Mouse (Mus musculus) limb, embryonic 11.5 days (tissue): ENCODE measurements at regions not wholly inside any gene's neighbourhood (a gene's known extent, or its start where the extent isn't known, plus 50 kb on each side); places are given as distances from the start of the nearest gene placed in this dataset.

Experiments
- ATAC-seq: fragments of 200-750 bp; cut with Nextera tagmentation; 2 replicates; pipeline ENCODE4 v1.8.0; 2017; ENCODE audit warnings: low read depth; ENCODE audit not compliant: insufficient number of reproducible peaks, low FRiP score, low TSS enrichment
- DNase-seq: peaks from one replicate; pipeline ENCODE4 v3.0.0-alpha.2; 2015; ENCODE audit warnings: low spot score
- H3K27ac ChIP-seq: fragments of 300-500 bp; sonication (generic); replicated peaks from 2 replicates; pipeline ENCODE4 v1.5.1; 2014; ENCODE audit warnings: low read depth, mild to moderate bottlenecking, low read length
- H3K27me3 ChIP-seq: fragments of 300-500 bp; sonication (generic); 2 replicates; pipeline ENCODE4 v1.6.1; 2014; ENCODE audit warnings: mild to moderate bottlenecking, low read length, mixed read lengths; ENCODE audit not compliant: control insufficient read depth, insufficient read depth
- H3K36me3 ChIP-seq: fragments of 300-500 bp; sonication (generic); 2 replicates; pipeline ENCODE4 v1.6.1; 2014; ENCODE audit warnings: mild to moderate bottlenecking, low read length, moderate library complexity, mixed read lengths; ENCODE audit not compliant: control insufficient read depth, insufficient read depth
- H3K4me1 ChIP-seq: fragments of 300-500 bp; sonication (generic); 2 replicates; pipeline ENCODE4 v1.6.1; 2014; ENCODE audit warnings: low read length, mixed read lengths; ENCODE audit not compliant: control insufficient read depth, insufficient read depth
- H3K4me2 ChIP-seq: fragments of 300-500 bp; sonication (generic); 2 replicates; pipeline ENCODE4 v1.6.1; 2014; ENCODE audit warnings: low read depth, mild to moderate bottlenecking, moderate library complexity; ENCODE audit not compliant: severe bottlenecking
- H3K4me3 ChIP-seq: fragments of 300-500 bp; sonication (generic); 2 replicates; pipeline ENCODE4 v1.5.1; 2014; ENCODE audit warnings: low read depth, low read length
- H3K9ac ChIP-seq: fragments of 300-500 bp; sonication (generic); 2 replicates; pipeline ENCODE4 v1.6.1; 2014; ENCODE audit warnings: mild to moderate bottlenecking, low read length
- H3K9me3 ChIP-seq: fragments of 300-500 bp; sonication (generic); 2 replicates; pipeline ENCODE4 v1.6.1; 2016; ENCODE audit warnings: low read length; ENCODE audit not compliant: control insufficient read depth
- WGBS: fragments of 180-500 bp; shearing (Covaris S2); extraction: QIAGEN DNeasy Blood & Tissue Kit; methylation state at CpG from one replicate; pipeline ENCODE4 v1.1.7; 2014; 5-methylcytosine and 5-hydroxymethylcytosine counted together

GRCm38 (mm10) chr13:54876556-54876955 lies 72.7 kb upstream of the Unc5a start:
- 34% methylated on average over 8 of the region's 8 CpGs for WGBS
- Histone ChIP-seq H3K9ac (no peak overlapping the region), H3K4me1 (no peaks in the 10 kb centered on the region), H3K4me2 (no peak overlapping the region), H3K36me3 (no peaks in the 10 kb centered on the region), H3K9me3 (no peaks in the 10 kb centered on the region), H3K4me3 (no peak overlapping the region), H3K27ac (no peak overlapping the region), H3K27me3 (peaks cover 41% of the 10 kb centered on the region)
- ATAC-seq (no peak), DNase-seq (peak; percentile 73)

DNA sequence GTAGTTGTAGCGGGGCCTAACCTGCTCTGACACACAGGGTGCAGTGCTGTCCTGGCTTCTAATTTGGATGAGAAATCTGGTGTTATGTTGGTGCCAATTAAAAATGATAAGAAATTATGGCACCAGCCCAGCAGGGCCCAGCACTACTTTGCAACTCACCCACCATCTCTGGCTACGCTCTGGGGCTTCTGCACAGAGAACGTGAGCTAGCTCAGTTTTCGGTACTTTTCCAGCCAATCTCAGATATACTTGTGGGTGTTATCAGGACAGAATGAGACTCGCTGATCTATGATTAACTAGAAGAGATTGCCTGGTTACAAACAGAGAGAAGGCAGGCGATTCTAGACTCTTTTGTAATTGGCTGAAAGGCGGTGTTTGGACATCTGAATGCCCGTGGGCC lies 71.6 kb upstream of the Unc5a start:
- H3K27me3 ChIP-seq: peaks cover 32% of the 10 kb centered on the region
- WGBS: 86% methylated on average over 8 of the region's 8 CpGs
- ATAC-seq: no peak

DNA sequence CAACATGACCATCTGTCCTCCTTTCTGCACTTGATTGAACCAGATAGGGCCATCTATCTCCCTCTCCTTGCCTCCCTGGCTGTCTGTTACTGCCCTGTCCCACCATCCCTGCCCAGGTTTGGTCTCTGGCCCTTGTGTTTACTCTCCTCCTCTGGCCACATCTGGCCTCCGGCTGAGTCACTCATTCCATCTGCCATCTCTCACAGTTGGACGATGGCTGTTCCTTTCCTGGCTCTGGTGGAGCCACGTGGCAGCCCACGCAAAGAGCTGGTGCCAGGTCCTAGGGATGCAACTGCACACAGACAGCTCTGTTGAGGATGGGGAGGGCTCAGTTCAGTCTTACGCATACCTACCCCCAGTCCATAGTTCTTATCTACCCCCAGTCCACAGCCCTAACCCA lies 69.9 kb upstream of the Unc5a start:
- Histone ChIP-seq H3K9ac (no peak overlapping the region), H3K27ac (no peak overlapping the region), H3K4me1 (peaks cover 2% of the 10 kb centered on the region; the same call in 1 of the 2 replicates), H3K9me3 (no peaks in the 10 kb centered on the region), H3K36me3 (no peaks in the 10 kb centered on the region), H3K4me2 (no peak overlapping the region), H3K27me3 (peaks cover 16% of the 10 kb centered on the region), H3K4me3 (no peak overlapping the region)
- 84% methylated on average over 5 of the region's 5 CpGs for WGBS
- DNase-seq (no peak), ATAC-seq (no peak)

More for the DNA sequence above, 71.6 kb upstream of the Unc5a start:
- H3K9ac ChIP-seq: no peak overlapping the region
- H3K36me3 ChIP-seq: no peaks in the 10 kb centered on the region
- H3K27ac ChIP-seq: no peak overlapping the region
- no peak overlapping the region for H3K4me3 ChIP-seq
- H3K9me3 ChIP-seq: no peaks in the 10 kb centered on the region
- DNase-seq: no peak
- H3K4me1 ChIP-seq: no peaks in the 10 kb centered on the region
- no peak overlapping the region for H3K4me2 ChIP-seq

GRCm38 (mm10) chr13:54880204-54880603 lies 69.0 kb upstream of the Unc5a start:
- no peaks in the 10 kb centered on the region for H3K9me3 ChIP-seq
- H3K9ac ChIP-seq: no peak overlapping the region
- 61% methylated on average over 2 of the region's 2 CpGs for WGBS
- peaks cover 8% of the 10 kb centered on the region for H3K27me3 ChIP-seq
- no peaks in the 10 kb centered on the region for H3K36me3 ChIP-seq
- no peak overlapping the region for H3K4me3 ChIP-seq
- peaks cover 4% of the 10 kb centered on the region; the same call in 1 of the 2 replicates for H3K4me1 ChIP-seq
- no peak for ATAC-seq
- H3K4me2 ChIP-seq: no peak overlapping the region
- H3K27ac ChIP-seq: no peak overlapping the region
- DNase-seq: no peak

GRCm38 (mm10) chr13:54882781-54883180 lies 66.4 kb upstream of the Unc5a start:
- Histone ChIP-seq H3K9ac (no peak overlapping the region), H3K4me1 (peaks cover 8% of the 10 kb centered on the region; the same call in 1 of the 2 replicates), H3K27me3 (no peaks in the 10 kb centered on the region), H3K9me3 (no peaks in the 10 kb centered on the region), H3K36me3 (no peaks in the 10 kb centered on the region), H3K4me3 (no peak overlapping the region), H3K4me2 (no peak overlapping the region), H3K27ac (no peak overlapping the region)
- WGBS: 47% methylated on average over 9 of the region's 9 CpGs
- ATAC-seq (no peak), DNase-seq (no peak)

DNA sequence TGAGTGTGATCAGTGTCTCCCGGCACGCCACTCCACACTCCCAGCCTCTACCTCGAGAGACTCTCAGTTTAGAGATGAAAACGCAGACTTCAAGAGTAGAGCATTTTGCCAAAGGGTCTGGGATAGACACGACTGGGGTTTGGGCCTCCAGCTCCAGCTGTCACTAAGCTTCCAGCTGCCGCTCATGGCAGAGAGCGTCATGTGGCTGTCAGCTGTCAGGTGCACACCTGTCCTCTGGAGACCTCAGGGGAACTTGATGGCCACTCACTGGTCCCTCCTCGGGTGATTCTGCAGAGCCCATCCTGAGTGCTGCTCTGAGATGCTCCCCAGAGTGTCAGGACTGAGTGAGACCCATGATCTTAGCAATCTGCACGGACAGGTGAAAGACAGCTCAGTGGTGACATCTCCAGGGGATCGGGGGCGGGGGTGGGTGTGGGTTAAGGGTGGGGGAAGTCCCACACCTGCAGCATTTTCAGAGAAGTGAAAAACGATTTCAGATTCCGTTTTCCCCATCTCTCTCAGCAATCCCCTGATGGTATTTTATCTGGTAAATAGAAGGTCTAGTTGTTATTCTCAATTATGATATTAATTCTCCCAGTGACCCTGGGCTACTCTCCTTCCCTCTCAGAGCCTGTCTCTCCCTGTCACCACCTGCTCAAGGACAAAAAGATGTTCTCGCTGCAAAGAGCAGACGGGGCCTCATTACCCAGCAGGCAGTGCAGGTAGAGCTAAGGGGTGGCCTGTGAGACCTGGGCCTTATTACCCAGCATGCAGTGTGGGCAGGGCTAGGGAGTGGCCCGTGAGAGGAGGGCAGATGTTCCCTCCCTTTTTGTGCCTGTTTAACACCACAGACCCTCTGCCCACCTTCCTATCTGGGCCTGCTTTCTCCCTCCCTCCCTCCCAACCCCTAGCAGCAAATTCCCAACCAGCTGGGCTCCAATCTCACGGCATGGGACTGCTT lies 65.2 kb upstream of the Unc5a start:
- WGBS: 56% methylated on average over 17 of the region's 17 CpGs
- no peak overlapping the region for H3K9ac ChIP-seq
- H3K27ac ChIP-seq: no peak overlapping the region
- no peaks in the 10 kb centered on the region for H3K27me3 ChIP-seq
- peaks cover 8% of the 10 kb centered on the region; the same call in 1 of the 2 replicates for H3K4me1 ChIP-seq
- no peak overlapping the region for H3K4me3 ChIP-seq
- no peaks in the 10 kb centered on the region for H3K9me3 ChIP-seq
- no peaks in the 10 kb centered on the region for H3K36me3 ChIP-seq
- ATAC-seq: no peak
- no peak for DNase-seq
- no peak overlapping the region for H3K4me2 ChIP-seq

- Histone ChIP-seq H3K4me3 (no peak overlapping the region), H3K9ac (no peak overlapping the region), H3K27ac (no peak overlapping the region), H3K9me3 (no peaks in the 10 kb centered on the region), H3K36me3 (no peaks in the 10 kb centered on the region), H3K4me2 (no peak overlapping the region), H3K4me1 (peaks cover 8% of the 10 kb centered on the region; the same call in 1 of the 2 replicates), H3K27me3 (no peaks in the 10 kb centered on the region)
- DNase-seq (peak; percentile 36), ATAC-seq (no peak)
- 32% methylated on average over 14 of the region's 14 CpGs for WGBS
Observed at GRCm38 (mm10) chr13:54884709-54885460, 64.3 kb upstream of the Unc5a start.

GRCm38 (mm10) chr13:54887366-54887921 lies 61.8 kb upstream of the Unc5a start:
- no peak for ATAC-seq
- H3K27ac ChIP-seq: no peak overlapping the region
- H3K4me3 ChIP-seq: peak overlapping the region; percentile 15
- WGBS: 11% methylated on average over 18 of the region's 18 CpGs
- no peaks in the 10 kb centered on the region for H3K36me3 ChIP-seq
- DNase-seq: no peak
- peaks cover 8% of the 10 kb centered on the region; the same call in 1 of the 2 replicates for H3K4me1 ChIP-seq
- no peaks in the 10 kb centered on the region for H3K27me3 ChIP-seq
- no peak overlapping the region; the same call in 1 of the 2 replicates for H3K9ac ChIP-seq
- no peaks in the 10 kb centered on the region for H3K9me3 ChIP-seq
- peak overlapping the region; percentile 33 for H3K4me2 ChIP-seq
